7 mouse cellular contexts compared by ENCODE assay signal in genomic region chr1:132312703-132313102, GRCm38 (mm10). TPM values are rescaled to one million over a fixed set of nuclear protein-coding genes. Genes with fewer than 3 reads are reported as not detected.
DNase-seq lines count a peak whose midpoint lies in the region; ATAC-seq lines count a peak whose summit lies in the region.

No protein-coding gene starts in this region.

- no peaks in the 10 kb centered on the region for H3K36me3 ChIP-seq in embryonic facial prominence, embryonic 10.5 days (replicated peaks)
- no peaks in the 10 kb centered on the region for H3K36me3 ChIP-seq in liver, embryonic 12.5 days
- H3K36me3 ChIP-seq in neural tube, embryonic 12.5 days, result no peaks in the 10 kb centered on the region

- H3K27ac ChIP-seq in embryonic facial prominence, embryonic 10.5 days (replicated peaks), result peak overlapping the region; percentile 65; the same call in 1 of the 2 replicates
- no peak overlapping the region for H3K27ac ChIP-seq in liver, embryonic 12.5 days
- no peak overlapping the region for H3K27ac ChIP-seq in neural tube, embryonic 12.5 days

- 63% methylated on average over 3 of the region's 3 CpGs for WGBS in embryonic facial prominence, embryonic 10.5 days
- WGBS in liver, embryonic 12.5 days (ENCODE audit: insufficient replicate concordance), result 43% methylated on average over 3 of the region's 3 CpGs
- 65% methylated on average over 3 of the region's 3 CpGs for WGBS in neural tube, embryonic 12.5 days

- no peak overlapping the region for H3K4me2 ChIP-seq in liver, embryonic 12.5 days
- no peak overlapping the region for H3K4me2 ChIP-seq in neural tube, embryonic 12.5 days (replicated peaks)

- ATAC-seq in liver, embryonic 12.5 days, result peak; percentile 8; the same call in 1 of the 2 replicates
- 0 out of 2 replicates have a peak, but pooled peaks have one; percentile 8 for ATAC-seq in neural tube, embryonic 12.5 days (ENCODE audit: low FRiP score, low read depth)

- peak; percentile 52 for DNase-seq in ovary, postnatal 14 days (ENCODE audit: low spot score)
- no peak for DNase-seq in ovary, postnatal 36 days (ENCODE audit: low spot score)
- peak; percentile 44 for DNase-seq in T-cell, adult 2 months (ENCODE audit: low spot score)
- peak; percentile 42 for DNase-seq in embryonic facial prominence, embryonic 10.5 days (ENCODE audit: low spot score)
- DNase-seq in induced T-regulatory cell, adult 2 months (ENCODE audit: low read depth), result peak; percentile 77

- H3K4me1 ChIP-seq in embryonic facial prominence, embryonic 10.5 days, result peaks cover 27% of the 10 kb centered on the region
- H3K4me1 ChIP-seq in liver, embryonic 12.5 days, result peaks cover 20% of the 10 kb centered on the region
- H3K4me1 ChIP-seq in neural tube, embryonic 12.5 days, result peaks cover 24% of the 10 kb centered on the region

- H3K9ac ChIP-seq in liver, embryonic 12.5 days, result no peak overlapping the region
- no peak overlapping the region for H3K9ac ChIP-seq in neural tube, embryonic 12.5 days

- H3K4me3 ChIP-seq in embryonic facial prominence, embryonic 10.5 days, result no peak overlapping the region
- no peak overlapping the region for H3K4me3 ChIP-seq in liver, embryonic 12.5 days
- no peak overlapping the region for H3K4me3 ChIP-seq in neural tube, embryonic 12.5 days

- H3K27me3 ChIP-seq in embryonic facial prominence, embryonic 10.5 days (replicated peaks; ENCODE audit: low read depth, poor library complexity, severe bottlenecking), result peaks cover 55% of the 10 kb centered on the region
- peaks cover 69% of the 10 kb centered on the region for H3K27me3 ChIP-seq in liver, embryonic 12.5 days (replicated peaks)
- H3K27me3 ChIP-seq in neural tube, embryonic 12.5 days (replicated peaks), result no peaks in the 10 kb centered on the region

- H3K9me3 ChIP-seq in embryonic facial prominence, embryonic 10.5 days, result no peaks in the 10 kb centered on the region
- H3K9me3 ChIP-seq in liver, embryonic 12.5 days (replicated peaks), result no peaks in the 10 kb centered on the region
- no peaks in the 10 kb centered on the region for H3K9me3 ChIP-seq in neural tube, embryonic 12.5 days

RNA-seq across cellular contexts. Expression of gene Nuak2, which starts 3.2 kb away (rescaled TPM):
- 12.6 and 19.6 TPM in 2 replicates for polyA plus RNA-seq in embryonic facial prominence, embryonic 10.5 days (2016; fragmentation: Nextera tagmentation; extraction: Ambion mirVana)
- polyA plus RNA-seq in liver, embryonic 12.5 days (2016; fragmentation: Nextera tagmentation; extraction: Ambion mirVana), result 1.3 and 1.7 TPM in 2 replicates
- 21.8 and 22.8 TPM in 2 replicates for polyA plus RNA-seq in neural tube, embryonic 12.5 days (2016; fragmentation: Nextera tagmentation; extraction: Ambion mirVana)

RNA-seq across cellular contexts. Expression of gene Klhdc8a, which starts 14.3 kb away (rescaled TPM):
- 0.46 and 0.58 TPM in 2 replicates for polyA plus RNA-seq in embryonic facial prominence, embryonic 10.5 days (2016; fragmentation: Nextera tagmentation; extraction: Ambion mirVana)
- polyA plus RNA-seq in liver, embryonic 12.5 days (2016; fragmentation: Nextera tagmentation; extraction: Ambion mirVana), result 0.06 and 0.07 TPM in 2 replicates
- polyA plus RNA-seq in neural tube, embryonic 12.5 days (2016; fragmentation: Nextera tagmentation; extraction: Ambion mirVana), result 3.3 and 4.0 TPM in 2 replicates
